Mouse (Mus musculus) olfactory bulb, adult 2 months (tissue): ENCODE data around the gene Dhx58. TPM values are rescaled to one million over a fixed set of nuclear protein-coding genes. Genes with fewer than 3 reads are reported as not detected.

ENCODE experiments used
- H3K27ac ChIP-seq: fragments of 200-500 bp; 2 replicates; pipeline ENCODE4 v1.5.1; 2012; ENCODE audit warnings: low read depth, low read length; ENCODE audit not compliant: insufficient read depth
- H3K4me1 ChIP-seq: fragments of 200-500 bp; 2 replicates; pipeline ENCODE4 v1.6.1; 2012; ENCODE audit warnings: low read length; ENCODE audit not compliant: control insufficient read depth, insufficient read depth
- H3K4me3 ChIP-seq: fragments of 200-500 bp; 2 replicates; pipeline ENCODE4 v1.5.1; 2012; ENCODE audit warnings: mild to moderate bottlenecking, low read depth, low read length, moderate library complexity; ENCODE audit not compliant: insufficient read depth
- CTCF ChIP-seq: fragments of 200-500 bp; IDR thresholded peaks from 2 replicates; pipeline ENCODE4 v1.5.1; 2012; ENCODE audit warnings: low read depth, mild to moderate bottlenecking, low read length, moderate library complexity; ENCODE audit not compliant: insufficient read depth
- POLR2A ChIP-seq: fragments of 200-500 bp; IDR thresholded peaks from 2 replicates; pipeline ENCODE4 v1.6.1; 2012; ENCODE audit warnings: mild to moderate bottlenecking, low read depth, low read length, moderate library complexity; ENCODE audit not compliant: insufficient read depth
- WGBS: fragments of 180-500 bp; shearing (Covaris S2); methylation state at CpG from one replicate; pipeline ENCODE4 v1.1.7; 2018; 5-methylcytosine and 5-hydroxymethylcytosine counted together
- polyA plus RNA-seq: library from polyadenylated mRNA; stranded (reverse); fragments of >200 nt; gene quantifications from 2 replicates; pipeline ENCODE4 v1.2.4, GENCODE M21; 2012; ENCODE audit warnings: low replicate concordance; ENCODE audit not compliant: missing spikeins, insufficient read depth, insufficient read length

Gene Dhx58
- polyA plus RNA-seq, 1 experiment = not detected

GRCm38 (mm10) chr11:100728601-100729000 lies 24.5 kb upstream of the Dhx58 start:
- 77% methylated on average over 6 of the region's 6 CpGs for WGBS

GRCm38 (mm10) chr11:100727201-100727600 lies 23.1 kb upstream of the Dhx58 start:
- H3K4me3 ChIP-seq = no peak overlapping the region
- WGBS = 92% methylated on average over 3 of the region's 3 CpGs
- TF ChIP-seq CTCF (no peak), POLR2A (no peak)
- no peak overlapping the region for H3K27ac ChIP-seq
- H3K4me1 ChIP-seq = peaks cover 10% of the 10 kb centered on the region

More at GRCm38 (mm10) chr11:100728601-100729000, 24.5 kb upstream of the Dhx58 start:
- Histone ChIP-seq H3K27ac (no peak overlapping the region), H3K4me1 (peaks cover 6% of the 10 kb centered on the region), H3K4me3 (no peak overlapping the region)
- TF ChIP-seq CTCF (no peak), POLR2A (no peak)

- Histone ChIP-seq H3K4me1 (peaks cover 23% of the 10 kb centered on the region), H3K27ac (peak overlapping the region; percentile 7; the same call in 1 of the 2 replicates), H3K4me3 (no peak overlapping the region)
- WGBS = 63% methylated on average over 5 of the region's 5 CpGs
- TF ChIP-seq POLR2A = no peak
- TF ChIP-seq CTCF = no peak
Measured at GRCm38 (mm10) chr11:100724919-100725512, 20.9 kb upstream of the Dhx58 start.

GRCm38 (mm10) chr11:100722493-100723028 lies 18.5 kb upstream of the Dhx58 start:
- WGBS = 52% methylated on average over 2 of the region's 2 CpGs
- no peak for TF ChIP-seq CTCF
- no peak for TF ChIP-seq POLR2A
- Histone ChIP-seq H3K4me1 (peaks cover 39% of the 10 kb centered on the region), H3K4me3 (no peak overlapping the region), H3K27ac (peak overlapping the region; percentile 8; the same call in 1 of the 2 replicates)

- TF ChIP-seq CTCF = no peak
- TF ChIP-seq POLR2A = no peak
- Histone ChIP-seq H3K4me1 (peaks cover 39% of the 10 kb centered on the region), H3K27ac (peak overlapping the region; percentile 22; the same call in 1 of the 2 replicates), H3K4me3 (no peak overlapping the region)
- 56% methylated on average over 8 of the region's 8 CpGs for WGBS
Measured at GRCm38 (mm10) chr11:100721776-100722492, 17.9 kb upstream of the Dhx58 start.

- no peak for TF ChIP-seq POLR2A
- TF ChIP-seq CTCF = no peak
- peaks cover 39% of the 10 kb centered on the region for H3K4me1 ChIP-seq
- H3K27ac ChIP-seq = peak overlapping the region; percentile 22
- no peak overlapping the region for H3K4me3 ChIP-seq
- 16% methylated on average over 4 of the region's 4 CpGs for WGBS
Measured at GRCm38 (mm10) chr11:100721254-100721653, 17.2 kb upstream of the Dhx58 start.

- no peak overlapping the region for H3K4me3 ChIP-seq
- TF ChIP-seq CTCF = no peak
- TF ChIP-seq POLR2A = no peak
- H3K4me1 ChIP-seq = peaks cover 40% of the 10 kb centered on the region
- H3K27ac ChIP-seq = peak overlapping the region; percentile 22
- WGBS = 30% methylated on average over 5 of the region's 5 CpGs
Measured at GRCm38 (mm10) chr11:100720345-100720744, 16.3 kb upstream of the Dhx58 start.

- Histone ChIP-seq H3K4me3 (no peak overlapping the region), H3K4me1 (peaks cover 42% of the 10 kb centered on the region), H3K27ac (peak overlapping the region; percentile 22)
- TF ChIP-seq CTCF (no peak), POLR2A (no peak)
- WGBS = 76% methylated on average over 11 of the region's 11 CpGs
Measured at GRCm38 (mm10) chr11:100719893-100720292, 15.8 kb upstream of the Dhx58 start.

- TF ChIP-seq CTCF = no peak
- TF ChIP-seq POLR2A = no peak
- Histone ChIP-seq H3K4me3 (no peak overlapping the region), H3K27ac (peak overlapping the region; percentile 22; the same call in 1 of the 2 replicates), H3K4me1 (peaks cover 46% of the 10 kb centered on the region)
- 27% methylated on average over 3 of the region's 3 CpGs for WGBS
Measured at GRCm38 (mm10) chr11:100719312-100719711, 15.2 kb upstream of the Dhx58 start.
